Mouse (Mus musculus) ovary, postnatal 36 days (tissue): Measurements from ENCODE around the gene Map4k2.
A peak's percentile ranks its signal among the peaks of the same experiment; 100 is the strongest.

Source experiments
- DNase-seq: peaks from one replicate; pipeline ENCODE4 v3.0.0; 2022; ENCODE audit warnings: low spot score, mixed read lengths

Map4k2 gene

DNA sequence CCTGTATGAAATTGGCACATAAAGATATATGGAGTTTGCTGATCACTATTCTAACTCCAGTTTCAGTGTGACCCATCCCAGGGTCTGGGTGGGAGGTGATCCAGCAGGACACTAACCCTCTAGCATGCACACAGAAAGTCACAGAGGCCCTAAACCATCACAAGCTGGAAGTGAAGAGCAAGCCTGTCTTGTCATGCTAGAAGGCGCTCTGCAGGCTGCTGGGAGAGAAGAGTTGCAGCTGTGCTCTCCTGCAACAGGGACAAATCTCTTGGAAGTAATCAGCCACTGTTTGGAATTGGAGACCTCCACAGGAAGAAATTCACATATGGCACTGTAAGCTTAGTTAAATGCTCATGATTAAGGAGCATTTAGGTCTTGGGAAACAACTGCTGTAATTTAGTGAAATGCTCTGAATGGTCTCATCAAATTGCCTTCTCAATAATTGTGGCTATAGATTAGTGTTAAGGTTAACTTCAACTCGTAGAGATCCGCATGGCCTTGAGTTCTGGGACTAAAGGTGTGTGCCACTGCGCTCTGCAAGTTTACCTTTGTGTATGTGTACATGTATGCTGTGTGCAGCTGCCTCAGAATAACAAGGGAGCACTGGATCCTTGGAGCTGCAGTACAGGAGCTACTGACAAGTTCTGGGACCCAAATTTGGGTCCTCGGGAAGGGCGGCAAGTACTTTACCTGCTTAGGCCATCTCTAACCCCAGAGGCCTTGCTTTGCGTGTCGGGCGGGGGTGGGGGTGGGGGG lies 39.7 kb downstream of the Map4k2 start:
- no peak for DNase-seq

DNA sequence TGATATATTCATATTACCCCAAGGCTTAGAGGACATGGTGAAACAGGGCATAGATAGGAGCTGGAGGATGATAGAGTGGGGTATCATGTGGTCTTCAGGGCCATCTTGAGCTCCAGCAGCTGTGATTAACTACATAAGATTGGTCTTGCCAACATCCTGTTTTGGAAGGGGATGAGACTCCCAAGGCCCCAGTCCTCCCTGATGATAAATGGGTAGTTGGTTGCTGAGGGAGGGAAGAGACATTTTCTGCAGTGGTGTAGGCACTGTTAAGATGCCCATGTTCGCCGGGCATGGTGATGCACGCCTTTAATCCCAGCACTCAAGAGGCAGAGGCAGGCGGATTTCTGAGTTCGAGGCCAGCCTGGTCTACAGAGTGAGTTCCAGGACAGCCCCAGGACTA lies 40.3 kb downstream of the Map4k2 start:
- DNase-seq, result no peak

DNA sequence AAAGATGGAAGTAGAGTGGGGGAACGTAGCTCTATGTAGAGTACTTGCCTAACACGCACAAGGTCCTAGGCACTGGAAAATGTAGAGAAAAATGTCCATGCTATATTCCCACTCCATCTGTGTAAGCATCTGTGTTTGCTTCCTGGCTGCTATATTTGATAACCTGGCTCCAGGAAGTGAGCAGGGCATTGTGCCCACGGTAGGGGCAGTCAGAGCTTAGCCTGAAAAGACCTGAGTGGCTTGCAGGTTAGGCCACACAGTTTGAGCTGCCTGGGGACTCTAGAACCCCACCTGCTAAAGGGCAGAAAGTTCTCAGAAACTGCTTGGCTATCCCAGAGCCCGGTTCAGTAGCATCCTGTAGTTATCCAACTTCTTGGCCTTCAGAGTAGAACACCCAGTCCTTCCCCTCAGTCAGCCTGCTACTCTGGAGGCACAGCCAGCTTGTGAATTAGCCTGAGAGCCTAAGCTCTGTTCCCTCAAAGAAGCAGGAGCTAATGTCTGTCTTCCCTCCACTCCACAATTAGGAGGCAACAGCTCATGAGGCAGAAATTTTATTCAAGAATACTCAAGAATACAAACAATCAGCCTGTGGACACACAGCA lies 41.5 kb downstream of the Map4k2 start:
- no peak for DNase-seq

DNA sequence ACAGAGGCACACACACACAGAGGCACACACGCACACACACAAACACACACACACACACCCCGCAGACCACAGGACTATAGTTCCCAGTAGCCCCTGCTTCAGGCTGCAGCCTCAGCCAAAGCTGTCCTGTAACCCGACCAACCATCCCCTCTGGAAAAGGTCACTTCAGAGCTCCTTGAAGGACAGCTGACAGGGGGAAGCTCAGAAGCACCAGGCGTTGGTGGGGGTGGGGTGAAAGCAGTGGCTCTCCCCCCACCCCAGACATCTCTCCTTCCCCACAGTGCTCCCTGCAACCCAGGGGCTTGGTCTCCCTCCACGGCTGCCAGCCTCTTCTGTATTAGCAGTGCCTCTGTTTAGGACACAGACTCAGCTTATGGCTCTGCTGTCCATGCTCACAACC lies 42.5 kb downstream of the Map4k2 start:
- DNase-seq, result no peak

DNA sequence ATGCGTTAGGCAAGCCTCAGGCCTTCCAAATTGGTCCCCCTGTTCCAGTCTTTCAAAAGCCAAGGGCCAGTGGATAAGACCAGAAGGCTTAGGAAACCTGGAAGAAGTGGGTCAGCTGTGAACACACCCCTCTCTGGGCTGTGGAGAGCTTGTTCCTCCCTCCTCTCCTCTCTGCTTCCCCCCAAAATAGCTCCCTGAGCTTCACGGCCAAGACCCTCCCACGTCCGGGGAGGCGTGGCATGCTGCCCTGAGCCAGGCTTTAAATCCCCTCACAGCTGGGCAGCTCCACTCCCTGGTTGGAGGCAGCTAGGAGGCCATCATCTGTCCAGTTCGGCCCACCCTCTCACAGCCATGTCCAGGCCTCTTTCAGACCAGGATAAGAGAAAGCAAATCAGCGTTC lies 43.2 kb downstream of the Map4k2 start, which contains the start of gene Pygm:
TSS of gene Pygm (plus strand) at position 272 of the 400 bp plus-strand sequence.
- peak; percentile 70 for DNase-seq

DNA sequence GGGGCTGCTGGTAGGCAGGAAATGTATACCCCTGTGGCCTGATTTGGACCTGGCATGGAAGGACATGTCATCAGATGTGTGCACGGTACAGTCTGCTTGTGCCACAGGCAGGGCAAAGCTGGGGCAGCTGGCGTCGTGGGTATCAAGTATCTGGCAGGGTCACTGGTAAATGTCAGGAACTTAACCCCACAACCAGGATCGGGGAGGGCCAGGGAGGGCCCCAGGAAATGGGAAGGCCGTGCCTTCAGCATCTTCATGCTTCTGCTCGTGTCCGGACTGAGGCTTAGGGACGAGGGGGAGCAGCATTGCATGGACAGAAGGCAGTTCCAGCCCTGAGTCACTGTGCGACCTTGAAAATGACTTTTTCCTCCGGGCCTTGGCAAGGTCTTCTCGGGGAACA lies 44.0 kb downstream of the Map4k2 start:
- DNase-seq, result no peak

DNA sequence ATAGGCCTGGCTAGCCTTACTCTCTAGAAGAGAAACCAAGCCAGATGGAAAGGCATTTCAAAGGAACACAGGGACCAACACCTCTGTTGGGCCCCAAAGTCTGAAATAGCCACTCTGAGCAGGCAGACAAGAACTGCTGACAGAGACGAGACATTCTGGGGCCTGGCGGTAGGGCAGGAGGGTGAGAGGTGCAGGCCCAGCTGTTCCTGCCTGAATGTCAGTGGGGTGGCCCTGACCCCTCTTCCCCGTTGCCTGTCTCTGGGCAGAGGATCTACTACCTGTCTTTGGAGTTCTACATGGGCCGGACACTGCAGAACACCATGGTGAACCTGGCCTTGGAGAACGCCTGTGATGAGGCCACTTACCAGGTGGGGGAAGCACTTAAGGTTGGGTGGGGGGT lies 44.5 kb downstream of the Map4k2 start:
- no peak for DNase-seq

DNA sequence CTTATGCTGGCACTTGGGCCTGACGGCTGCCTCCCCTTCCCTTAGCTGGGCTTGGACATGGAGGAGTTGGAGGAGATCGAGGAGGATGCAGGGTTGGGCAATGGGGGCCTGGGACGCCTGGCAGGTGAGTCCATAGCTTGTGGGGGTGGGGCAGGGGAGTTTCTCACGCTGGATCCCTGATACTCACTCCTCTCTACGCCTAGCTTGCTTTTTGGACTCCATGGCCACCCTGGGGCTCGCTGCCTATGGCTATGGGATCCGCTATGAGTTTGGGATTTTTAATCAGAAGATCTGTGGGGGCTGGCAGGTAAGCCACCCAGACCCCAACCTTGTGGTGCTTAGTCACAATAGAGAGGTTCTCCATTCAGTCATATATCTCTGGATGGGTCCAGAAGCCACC lies 44.9 kb downstream of the Map4k2 start:
- DNase-seq, result no peak

DNA sequence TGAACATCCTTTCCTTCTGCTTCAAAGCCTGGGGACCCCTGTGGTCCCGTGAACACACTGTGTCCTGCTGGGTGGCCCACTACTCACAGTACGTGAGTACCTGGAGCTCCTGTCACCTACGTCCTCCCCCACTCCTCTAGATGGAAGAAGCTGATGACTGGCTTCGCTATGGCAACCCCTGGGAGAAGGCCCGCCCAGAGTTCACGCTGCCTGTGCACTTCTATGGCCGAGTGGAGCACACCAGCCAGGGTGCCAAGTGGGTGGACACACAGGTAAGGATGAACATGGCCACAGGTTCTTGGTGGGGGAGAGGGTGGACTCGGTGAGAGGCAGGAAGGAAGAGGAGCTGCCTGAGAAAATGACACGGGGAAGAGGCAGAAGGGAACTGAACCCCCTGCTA lies 45.3 kb downstream of the Map4k2 start:
- no peak for DNase-seq

DNA sequence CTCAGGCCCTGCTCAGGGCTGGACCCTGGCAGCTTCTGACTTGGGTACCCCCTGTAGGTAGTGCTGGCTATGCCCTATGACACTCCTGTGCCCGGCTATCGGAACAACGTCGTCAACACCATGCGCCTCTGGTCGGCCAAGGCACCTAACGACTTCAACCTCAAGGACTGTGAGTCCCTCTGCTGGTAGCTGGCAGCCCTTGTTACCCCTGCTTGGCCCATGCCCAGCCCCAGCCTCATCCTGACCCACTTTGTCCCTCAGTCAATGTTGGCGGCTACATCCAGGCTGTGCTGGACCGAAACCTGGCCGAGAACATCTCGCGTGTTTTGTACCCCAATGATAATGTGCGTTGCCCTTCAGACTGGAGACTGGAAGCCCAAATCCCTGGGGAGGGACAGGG lies 47.1 kb downstream of the Map4k2 start:
- DNase-seq, result no peak

DNA sequence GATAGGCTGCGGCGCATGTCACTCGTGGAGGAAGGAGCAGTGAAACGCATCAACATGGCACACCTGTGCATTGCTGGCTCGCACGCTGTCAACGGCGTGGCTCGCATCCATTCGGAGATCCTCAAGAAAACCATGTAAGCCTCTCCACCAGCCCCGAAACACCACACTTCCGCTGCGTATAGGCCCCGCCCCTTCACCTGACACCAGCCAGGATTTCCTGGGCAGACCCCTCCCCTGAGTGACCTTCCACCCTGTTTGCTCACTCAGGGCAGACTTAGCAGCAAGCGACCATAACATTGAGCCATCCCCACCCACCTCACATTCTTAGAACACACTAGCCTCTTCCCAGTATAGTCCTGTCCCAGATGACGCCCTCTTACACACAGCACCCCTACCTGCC lies 48.9 kb downstream of the Map4k2 start:
- no peak for DNase-seq

DNA sequence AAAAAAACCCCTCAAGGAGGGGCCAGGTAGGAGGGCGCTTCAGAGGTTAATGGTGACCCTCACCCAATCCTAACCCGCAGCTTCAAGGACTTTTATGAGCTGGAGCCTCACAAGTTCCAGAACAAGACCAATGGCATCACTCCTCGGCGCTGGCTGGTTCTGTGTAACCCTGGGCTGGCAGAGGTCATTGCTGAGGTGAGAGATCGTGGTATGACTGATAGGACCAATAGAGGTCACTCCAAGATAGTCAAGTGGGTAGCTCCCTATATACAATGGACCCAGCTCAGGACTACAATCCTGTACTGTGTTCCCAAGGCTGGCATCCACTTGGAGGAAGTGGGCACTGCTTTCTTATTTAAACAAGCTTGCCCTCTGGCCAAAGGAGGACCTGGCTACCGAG lies 49.3 kb downstream of the Map4k2 start:
- no peak for DNase-seq

DNA sequence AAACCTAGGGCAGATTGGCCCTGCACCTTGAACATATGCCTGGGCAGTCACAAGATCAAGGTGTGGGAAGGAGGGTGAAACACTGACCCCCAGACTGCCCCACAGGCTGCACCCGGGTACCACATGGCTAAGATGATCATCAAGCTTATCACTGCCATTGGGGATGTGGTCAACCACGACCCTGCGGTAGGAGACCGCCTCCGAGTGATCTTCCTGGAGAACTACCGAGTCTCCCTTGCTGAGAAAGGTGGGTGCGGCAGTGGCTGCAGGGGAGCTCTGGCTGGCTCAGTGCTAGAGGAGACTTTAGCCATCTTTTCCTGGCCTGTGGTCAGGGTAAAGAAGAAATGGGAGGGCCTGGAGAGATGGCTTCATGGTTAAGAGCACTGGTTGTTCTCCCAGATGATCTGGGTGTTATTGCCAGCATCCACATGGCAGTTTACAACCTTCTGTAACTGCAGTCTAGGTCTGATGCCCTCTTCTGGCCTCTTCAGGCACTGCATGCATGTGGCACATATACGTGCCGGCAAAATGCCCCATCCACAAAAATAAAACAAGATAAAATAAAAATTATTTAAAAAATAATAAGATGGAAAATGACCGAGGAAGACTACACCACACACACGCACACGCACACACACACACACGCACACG lies 51.9 kb downstream of the Map4k2 start:
- no peak for DNase-seq

DNA sequence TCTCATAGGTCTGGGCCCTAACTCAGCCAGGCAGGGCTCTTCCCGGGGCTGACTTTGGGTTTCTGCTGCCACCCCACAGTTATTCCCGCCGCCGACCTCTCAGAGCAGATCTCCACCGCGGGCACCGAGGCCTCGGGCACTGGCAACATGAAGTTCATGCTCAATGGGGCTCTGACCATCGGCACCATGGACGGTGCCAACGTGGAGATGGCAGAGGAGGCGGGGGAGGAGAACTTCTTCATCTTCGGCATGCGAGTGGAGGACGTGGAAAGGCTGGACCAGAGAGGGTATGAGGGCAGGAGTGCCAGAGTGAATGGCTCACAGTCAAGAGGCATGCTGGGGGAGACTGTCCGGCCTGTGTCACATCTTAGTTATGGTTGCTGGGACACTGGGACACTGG lies 52.7 kb downstream of the Map4k2 start:
- DNase-seq, result no peak

DNA sequence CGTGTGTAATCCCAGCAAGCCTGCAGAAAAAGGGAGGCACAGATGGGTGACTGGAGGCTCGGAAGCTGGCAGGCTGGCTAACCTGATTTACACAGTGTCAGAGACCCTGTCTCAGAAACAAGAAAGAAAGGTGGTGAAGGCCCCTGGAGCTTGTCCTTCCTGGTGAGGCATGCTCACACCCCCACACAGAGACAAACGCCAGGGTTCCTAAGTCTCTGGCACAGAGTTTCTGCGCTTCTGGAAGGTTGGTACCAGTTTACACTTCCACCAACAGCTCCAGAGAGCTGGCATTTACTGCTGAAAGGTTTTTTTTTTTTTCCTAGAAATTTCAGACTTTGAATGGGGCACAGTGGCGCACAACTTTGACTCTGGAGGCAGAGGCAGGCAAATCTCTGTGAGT lies 55.3 kb downstream of the Map4k2 start:
- DNase-seq, result no peak

DNA sequence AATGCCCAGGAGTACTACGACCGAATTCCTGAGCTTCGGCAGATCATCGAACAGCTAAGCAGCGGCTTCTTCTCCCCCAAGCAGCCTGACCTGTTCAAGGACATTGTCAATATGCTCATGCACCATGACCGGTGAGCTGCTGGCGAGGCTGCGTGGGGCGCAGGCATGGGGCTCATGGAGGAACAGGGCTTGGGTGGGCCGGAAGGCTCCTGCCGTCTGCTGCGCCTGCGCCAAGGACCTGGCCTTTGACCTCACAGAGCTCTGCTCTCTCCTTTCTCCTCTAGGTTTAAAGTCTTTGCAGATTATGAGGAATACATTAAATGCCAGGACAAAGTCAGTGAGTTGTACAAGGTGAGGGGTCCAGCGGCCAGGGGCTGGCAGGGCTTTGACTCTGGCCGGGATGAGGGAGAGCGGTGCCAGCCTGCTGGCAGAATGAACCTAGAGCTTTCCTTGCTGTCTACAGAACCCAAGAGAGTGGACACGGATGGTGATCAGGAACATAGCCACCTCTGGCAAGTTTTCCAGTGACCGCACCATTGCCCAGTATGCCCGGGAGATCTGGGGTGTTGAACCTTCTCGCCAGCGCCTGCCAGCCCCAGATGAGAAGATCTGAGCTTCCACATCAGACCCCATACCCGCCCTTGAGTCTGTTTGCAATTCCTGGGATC lies 56.8 kb downstream of the Map4k2 start:
- DNase-seq, result no peak

DNA sequence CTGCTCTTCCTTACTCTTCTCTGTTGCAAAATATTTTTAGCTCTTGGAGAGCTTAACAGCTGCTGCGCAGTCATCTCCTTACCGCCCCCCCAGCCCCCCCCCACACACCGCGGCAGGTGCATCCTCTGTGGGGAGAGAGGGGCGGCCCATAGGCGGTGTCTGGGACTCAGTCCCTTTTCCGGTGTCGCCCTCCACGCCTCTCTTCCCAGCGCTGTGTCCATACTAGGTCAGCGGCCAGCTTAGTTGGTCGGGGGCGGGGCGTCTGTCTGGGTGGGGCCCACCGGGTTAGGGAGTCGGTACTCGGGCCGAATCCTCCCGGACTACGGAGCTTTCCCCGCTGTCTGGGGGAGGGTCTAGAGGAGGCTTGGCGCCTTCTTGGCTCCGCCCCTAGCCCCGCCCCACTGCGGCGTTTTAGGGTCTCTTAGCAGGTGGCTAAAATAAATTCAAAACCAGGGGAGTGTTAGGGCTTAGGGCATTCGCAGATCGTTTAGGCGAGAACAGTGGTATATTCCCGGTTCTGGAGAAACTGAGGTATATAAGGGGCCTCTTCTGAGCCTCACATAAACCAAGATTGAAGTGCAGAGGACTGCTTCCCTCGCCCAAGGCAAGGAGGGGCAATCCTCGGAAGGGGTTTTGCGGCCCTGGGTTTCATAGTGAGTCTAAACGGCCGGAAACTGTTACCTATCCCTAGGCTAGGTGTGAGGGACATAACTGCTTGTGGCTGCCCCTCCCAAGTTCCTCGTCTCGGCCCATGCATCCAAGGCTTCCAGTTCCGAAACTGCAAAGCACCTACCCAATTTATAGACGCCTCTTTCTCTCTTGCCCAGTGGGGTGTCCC lies 57.7 kb downstream of the Map4k2 start:
- DNase-seq, result peak; percentile 61

DNA sequence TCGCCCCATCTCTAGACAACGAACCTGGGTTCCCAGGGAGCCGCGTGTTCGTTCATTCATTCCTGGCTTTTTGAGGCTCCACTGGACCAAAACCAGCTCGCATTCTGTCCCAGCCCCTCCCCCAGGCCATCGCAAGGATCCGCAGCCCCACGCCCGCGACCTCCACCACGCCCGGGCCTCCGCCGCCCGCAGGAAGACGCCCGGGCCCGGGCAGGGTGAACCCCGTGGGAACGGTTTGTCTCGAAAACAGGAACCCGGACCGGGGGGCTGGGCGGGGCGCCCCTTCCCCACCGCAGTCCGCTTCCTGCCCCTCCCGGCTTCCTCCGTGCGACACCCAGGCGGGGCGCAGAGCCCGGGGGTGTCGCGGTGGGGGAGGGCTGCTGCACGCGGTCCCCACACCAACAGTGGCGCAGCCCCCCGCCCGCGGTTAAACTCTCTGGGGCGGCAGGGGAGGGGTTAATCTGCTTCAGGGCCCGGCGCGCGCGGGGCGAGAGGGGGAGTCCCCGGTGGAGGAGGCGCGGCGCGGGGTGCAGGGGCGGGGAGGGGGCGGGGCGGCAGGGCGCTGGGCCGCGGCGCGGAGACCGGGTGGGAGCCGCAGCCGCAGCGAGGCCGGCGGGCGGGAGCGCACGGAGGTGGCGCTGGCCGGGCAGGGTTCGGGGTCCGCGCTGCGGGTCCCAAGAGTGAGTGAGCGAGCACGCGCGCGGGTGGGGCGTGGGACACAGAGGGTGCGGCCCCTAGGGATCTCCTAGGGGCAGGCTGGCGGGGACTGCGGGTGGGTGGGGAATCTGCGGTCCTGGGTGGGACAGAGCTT lies 58.6 kb downstream of the Map4k2 start, which contains the start of gene Rasgrp2:
TSS of gene Rasgrp2 (plus strand) at position 56 of the 811 bp plus-strand sequence.
- peak; percentile 51 for DNase-seq

DNA sequence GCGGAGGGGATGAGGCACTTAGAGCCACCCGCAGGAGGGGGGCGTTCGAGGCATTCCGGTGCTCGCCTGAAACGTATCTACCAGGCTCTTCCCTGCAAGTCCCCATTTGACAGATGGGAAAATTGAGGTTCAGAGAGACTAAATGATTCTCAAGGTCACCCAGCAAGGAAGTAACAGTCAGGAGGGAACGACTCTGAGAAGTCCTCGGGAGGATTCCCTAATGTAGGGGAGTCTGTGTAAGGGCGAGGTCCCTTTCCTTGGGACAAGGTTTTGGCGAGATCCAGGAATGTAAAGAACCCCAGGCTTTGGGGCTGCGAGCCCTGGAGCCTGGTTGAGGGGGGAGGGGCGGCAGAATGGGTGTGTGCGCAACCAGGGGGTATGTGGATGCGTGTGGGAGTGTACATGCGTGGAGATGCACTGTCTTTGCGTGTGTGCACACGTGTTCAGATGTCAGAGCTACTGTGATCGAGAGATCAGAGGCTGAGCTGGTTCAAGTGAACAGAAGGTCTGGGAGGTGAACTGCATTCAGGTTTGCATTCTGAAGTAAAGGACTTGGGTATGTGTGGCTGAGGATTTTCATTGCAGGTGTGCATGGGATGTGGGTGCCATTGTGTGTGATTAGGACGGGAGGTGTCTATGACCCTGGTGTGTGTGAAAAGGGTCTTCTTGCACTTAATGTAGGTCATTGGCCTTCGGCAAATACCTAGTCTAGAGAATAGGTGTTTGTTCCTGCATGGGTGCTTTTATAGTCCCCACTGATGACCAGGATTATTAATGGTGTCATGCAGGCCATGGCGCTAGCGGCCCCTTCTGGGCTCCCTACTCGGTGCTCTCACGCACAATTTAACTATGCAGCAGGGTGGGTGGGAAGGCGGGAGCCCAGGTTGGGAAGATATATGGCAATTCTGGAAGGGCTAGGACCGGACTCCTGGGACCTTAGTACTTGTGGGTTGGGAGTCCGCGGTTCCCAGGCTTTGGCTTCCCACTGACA lies 59.5 kb downstream of the Map4k2 start:
- DNase-seq, result no peak
